Mouse (Mus musculus): Measurements from ENCODE around the gene Ddt.

Gene Ddt

GRCm38 (mm10) chr10:75772795-75773664, at the start of gene Ddt:
Ddt (minus strand) TSS chr10:75773414.
- DNase-seq (ENCODE audit: low spot score in 2 of 2) = peak; percentile 54 to 77

- no peak for DNase-seq (ENCODE audit: low spot score in 2 of 2)
These were observed 49.2 kb upstream of the Ddt start, which contains the start of gene Gstt4 for GRCm38 (mm10) chr10:75822443-75822842. Gstt4 (minus strand) TSS chr10:75822543.

- no peak for DNase-seq (ENCODE audit: low spot score in 2 of 2)
These were observed 46.7 kb upstream of the Ddt start for GRCm38 (mm10) chr10:75819882-75820281.

GRCm38 (mm10) chr10:75818641-75819040, 45.4 kb upstream of the Ddt start:
- DNase-seq (ENCODE audit: low spot score in 2 of 2) = no peak

GRCm38 (mm10) chr10:75804217-75804616, 31.0 kb upstream of the Ddt start:
- DNase-seq (ENCODE audit: low spot score in 2 of 2) = no peak

GRCm38 (mm10) chr10:75798176-75798696, 25.0 kb upstream of the Ddt start, which contains the start of gene Gstt1:
Gstt1 (minus strand) TSS chr10:75798584.
- DNase-seq (ENCODE audit: low spot score in 2 of 2) = peak; percentile 46 to 59

GRCm38 (mm10) chr10:75797619-75798175, 24.5 kb upstream of the Ddt start:
- DNase-seq (ENCODE audit: low spot score in 2 of 2) = peak; percentile 42 to 52

GRCm38 (mm10) chr10:75796731-75797516, 23.7 kb upstream of the Ddt start:
- DNase-seq (ENCODE audit: low spot score in 2 of 2) = no peak

GRCm38 (mm10) chr10:75794880-75795279, 21.7 kb upstream of the Ddt start:
- no peak for DNase-seq (ENCODE audit: low spot score in 2 of 2)

- DNase-seq (ENCODE audit: low spot score in 2 of 2) = no peak
These were observed 17.6 kb upstream of the Ddt start for GRCm38 (mm10) chr10:75790773-75791172.

- no peak for DNase-seq (ENCODE audit: low spot score in 2 of 2)
These were observed 16.6 kb upstream of the Ddt start for GRCm38 (mm10) chr10:75789841-75790240.

GRCm38 (mm10) chr10:75789081-75789735, 16.0 kb upstream of the Ddt start:
- DNase-seq (ENCODE audit: low spot score in 2 of 2) = no peak

- DNase-seq (ENCODE audit: low spot score in 2 of 2) = no peak
These were observed 15.1 kb upstream of the Ddt start for GRCm38 (mm10) chr10:75788277-75788676.

- DNase-seq (ENCODE audit: low spot score in 2 of 2) = no peak
These were observed 12.2 kb upstream of the Ddt start for GRCm38 (mm10) chr10:75785442-75785841.

- DNase-seq (ENCODE audit: low spot score in 2 of 2) = peak; percentile 71 to 73
These were observed 7.8 kb upstream of the Ddt start, which contains the start of the genes Gm20441 and Gstt3 for GRCm38 (mm10) chr10:75780769-75781578. Gm20441 (minus strand) TSS chr10:75780954. Gstt3 (minus strand) TSS chr10:75781414.

GRCm38 (mm10) chr10:75779206-75780174, 6.3 kb upstream of the Ddt start:
- DNase-seq (ENCODE audit: low spot score in 2 of 2) = peak; percentile 28 to 48

- DNase-seq (ENCODE audit: low spot score in 2 of 2) = no peak
These were observed 4.7 kb upstream of the Ddt start for GRCm38 (mm10) chr10:75777885-75778284.

- DNase-seq (ENCODE audit: low spot score in 2 of 2) = no peak
These were observed 3.3 kb upstream of the Ddt start for GRCm38 (mm10) chr10:75776562-75776961.

GRCm38 (mm10) chr10:75774587-75774986, 1.4 kb upstream of the Ddt start:
- no peak for DNase-seq (ENCODE audit: low spot score in 2 of 2)
